Mouse (Mus musculus): ENCODE results near the gene Cd320.

DNA sequence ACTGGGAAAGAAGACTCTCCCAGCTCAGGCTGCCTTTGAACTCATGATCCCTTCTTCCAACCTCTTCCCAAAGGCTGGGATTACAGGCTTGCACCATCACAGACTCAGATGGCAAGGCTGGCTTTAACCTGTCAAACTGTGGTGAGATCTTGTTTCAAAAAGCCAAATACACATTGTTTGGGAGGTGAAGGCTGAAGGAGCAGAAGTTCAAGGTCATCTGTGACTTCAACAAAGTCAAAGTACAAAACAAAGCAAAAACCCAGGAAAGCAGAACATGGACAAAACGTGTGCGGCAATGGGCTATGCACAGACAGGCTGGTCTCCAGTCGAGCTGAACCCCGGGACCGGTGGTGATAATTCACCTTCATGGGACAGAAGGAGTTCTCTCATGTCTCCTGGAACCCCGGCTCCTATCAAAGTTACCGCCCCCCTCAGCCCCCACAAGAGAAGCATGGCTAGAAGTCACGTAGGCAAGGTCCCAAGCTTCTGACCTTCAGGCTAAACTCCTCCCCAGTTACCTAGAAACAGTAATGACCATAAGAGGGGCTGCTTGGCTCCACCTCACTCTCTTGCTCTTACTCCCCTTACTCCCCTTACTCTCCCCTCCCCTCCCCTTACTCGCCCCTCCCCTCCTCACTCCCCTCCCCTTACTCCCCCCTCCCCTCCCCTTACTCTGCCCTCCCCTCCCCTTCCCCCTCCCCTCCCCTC, 35.6 kb upstream of the Cd320 start:
- TF ChIP-seq CTCF (IDR thresholded peaks at IDR 0.05) (no peak), EP300 (IDR thresholded peaks at IDR 0.05) (no peak)
